Mouse (Mus musculus) left cerebral cortex, postnatal 25 days (tissue): ENCODE measurements around the gene Plekha8. TPM values are rescaled to one million over a fixed set of nuclear protein-coding genes. Genes with fewer than 3 reads are reported as not detected.
A peak's percentile ranks its signal among the peaks of the same experiment; 100 is the strongest.

Source experiments
- DNase-seq, 2 experiments: peaks; one replicate each; pipeline ENCODE4 v3.0.0; 2022; ENCODE audit warnings: low spot score in 2 of 2, mixed read lengths in 1 of 2
- intact Hi-C: fragments of 180-260 bp; cut with DNase I; formaldehyde crosslinking; loops from one replicate; pipeline ENCODE4 v1.15.1; 2025
- total RNA-seq, 2 experiments: library from RNA; stranded (reverse); gene quantifications; 2 replicates each; pipeline ENCODE4 v1.2.3; 2021

The Plekha8 gene
- total RNA-seq, 2 experiments from 2014 or later: 11.3 to 12.3 TPM

DNA sequence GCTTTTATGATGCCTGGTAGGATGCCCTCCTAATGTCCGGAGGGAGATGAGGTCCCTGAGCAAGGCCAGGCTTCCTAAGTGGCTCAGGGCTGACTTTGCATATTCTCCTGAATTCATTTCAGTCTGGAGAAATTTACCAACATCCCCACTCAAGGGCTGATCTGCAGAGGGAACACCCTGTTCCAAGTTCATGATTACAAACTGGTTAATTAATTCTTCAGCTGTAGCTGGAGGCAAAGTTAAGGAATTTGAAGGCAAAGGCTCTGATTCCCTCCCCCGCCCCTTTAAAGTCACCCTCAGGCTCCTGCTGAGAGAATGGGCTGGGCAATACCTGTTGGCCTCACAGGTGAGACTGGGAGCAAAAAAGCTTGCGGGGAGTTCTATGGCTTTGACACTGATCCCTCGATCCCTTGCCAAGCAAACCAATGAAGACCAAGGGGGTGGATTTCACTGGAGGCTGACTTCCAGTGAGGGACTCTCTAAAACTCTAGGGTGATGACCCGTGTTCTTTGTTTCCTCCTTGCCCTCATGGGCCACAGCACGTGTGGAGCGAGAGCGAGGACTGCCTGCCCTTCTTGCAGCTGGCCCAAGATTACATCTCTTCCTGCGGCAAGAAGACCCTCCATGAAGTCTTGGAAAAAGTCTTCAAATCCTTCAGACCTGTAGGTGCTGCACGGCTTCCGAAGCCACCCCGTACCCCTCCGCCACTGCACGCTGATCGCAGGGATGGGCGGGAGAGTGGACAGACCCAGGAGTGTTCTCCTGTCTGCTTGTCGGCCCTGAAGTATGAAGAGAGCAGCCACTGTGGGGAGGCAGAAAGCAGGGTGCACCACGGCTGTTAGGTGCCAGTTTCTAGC is 93.8 kb downstream of the Plekha8 start:
- intact Hi-C loops: no loop called here
- no peak for DNase-seq

DNA sequence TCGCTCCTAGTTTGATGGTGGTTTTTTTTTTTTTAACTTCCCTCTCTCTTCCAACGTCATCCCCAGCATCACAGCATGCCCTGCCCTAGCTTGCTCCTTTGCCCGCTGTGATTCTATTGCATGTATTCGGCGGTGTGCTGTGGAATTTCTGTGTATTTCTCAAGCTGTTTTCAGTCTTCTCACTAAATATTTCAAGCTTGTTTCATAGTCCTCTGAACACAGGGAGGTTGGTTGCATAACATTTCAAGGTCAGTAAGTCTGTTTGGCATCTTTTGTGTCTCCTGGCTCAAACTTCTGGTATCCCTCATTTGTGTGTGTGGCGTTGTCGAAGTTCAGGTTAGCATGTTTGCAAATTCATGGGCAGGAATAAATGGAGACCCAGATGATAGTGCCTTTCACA is 94.8 kb downstream of the Plekha8 start:
- intact Hi-C loops: no loop called here
- no peak for DNase-seq

DNA sequence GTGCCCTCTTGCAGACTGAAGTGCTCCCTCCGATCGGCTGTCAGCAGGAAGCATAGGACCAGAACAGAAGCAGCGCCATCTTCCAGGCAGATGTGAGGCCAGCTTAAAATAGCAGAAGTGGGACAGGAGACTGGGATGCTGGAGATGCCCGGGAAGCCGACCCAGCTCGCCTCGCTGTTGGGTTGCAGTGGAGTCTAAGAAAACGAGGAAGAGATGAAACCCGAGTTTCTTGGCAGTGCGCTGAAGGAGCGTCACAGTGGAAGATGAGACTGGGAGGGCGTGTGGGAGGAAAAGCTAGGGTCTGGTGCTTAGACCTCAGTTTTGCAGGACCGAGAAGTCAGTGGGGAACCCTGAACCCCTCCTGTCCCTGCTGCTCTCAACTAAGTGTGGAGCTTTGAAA is 95.9 kb downstream of the Plekha8 start:
- intact Hi-C loops: no loop called here
- DNase-seq: peak in 1 of 2 experiments; percentile 61

DNA sequence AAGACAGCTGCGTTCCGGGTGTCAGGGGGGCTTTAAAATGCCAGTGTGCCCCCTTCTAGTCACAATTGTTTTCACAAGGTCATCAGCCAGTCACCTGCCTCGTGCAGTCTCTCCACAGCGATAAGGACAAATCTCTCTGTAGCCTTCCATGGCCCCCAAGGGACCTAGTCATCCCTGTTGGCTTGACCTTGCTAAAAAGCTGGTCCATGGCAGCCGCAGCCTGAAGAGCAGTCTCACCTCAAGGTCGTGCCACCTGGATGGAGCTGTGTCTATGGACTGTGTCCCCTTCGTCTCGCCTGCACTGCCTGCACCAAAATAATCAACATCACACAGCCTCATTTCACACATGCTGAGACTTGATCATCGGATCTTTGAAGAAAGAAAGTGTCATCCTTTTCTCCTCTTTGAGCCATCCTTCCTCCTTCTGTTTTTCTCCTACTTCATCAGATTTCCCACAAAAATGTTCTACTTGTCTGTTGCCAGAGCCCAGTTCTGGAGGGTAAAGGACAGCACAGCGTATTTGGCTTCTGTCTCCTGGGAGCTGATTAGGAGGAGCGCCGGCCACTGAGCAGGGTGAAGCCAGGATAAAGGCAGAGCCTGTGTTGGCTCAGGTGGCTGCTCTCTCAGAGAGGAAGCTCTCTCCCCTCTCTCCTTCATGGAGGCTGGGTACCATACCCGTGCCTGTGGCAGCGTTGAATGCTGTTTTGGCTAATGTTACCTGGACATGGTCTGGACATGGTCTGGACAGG is 96.6 kb downstream of the Plekha8 start:
- DNase-seq: no peak
- intact Hi-C loops: no loop called here

DNA sequence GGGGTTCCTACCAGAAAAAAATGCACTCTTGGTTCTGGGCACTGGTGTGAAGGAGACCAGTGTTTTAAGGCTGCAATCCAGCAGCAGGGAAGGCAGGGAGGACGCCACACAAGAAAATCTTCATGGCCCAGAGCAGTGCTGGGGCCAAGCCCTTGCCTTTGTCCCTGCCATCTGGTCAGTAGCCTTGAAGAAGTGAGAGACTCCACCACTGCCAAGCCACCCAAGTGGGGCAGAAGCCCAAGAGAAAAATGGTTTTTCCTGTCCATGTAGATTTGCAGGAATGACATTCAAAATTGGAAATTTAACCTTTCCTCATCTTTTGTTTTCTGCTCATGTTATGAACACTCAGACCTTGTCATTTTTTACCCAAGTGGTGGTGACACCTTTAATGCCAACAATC is 97.3 kb downstream of the Plekha8 start:
- intact Hi-C loops: no loop called here
- no peak for DNase-seq

DNA sequence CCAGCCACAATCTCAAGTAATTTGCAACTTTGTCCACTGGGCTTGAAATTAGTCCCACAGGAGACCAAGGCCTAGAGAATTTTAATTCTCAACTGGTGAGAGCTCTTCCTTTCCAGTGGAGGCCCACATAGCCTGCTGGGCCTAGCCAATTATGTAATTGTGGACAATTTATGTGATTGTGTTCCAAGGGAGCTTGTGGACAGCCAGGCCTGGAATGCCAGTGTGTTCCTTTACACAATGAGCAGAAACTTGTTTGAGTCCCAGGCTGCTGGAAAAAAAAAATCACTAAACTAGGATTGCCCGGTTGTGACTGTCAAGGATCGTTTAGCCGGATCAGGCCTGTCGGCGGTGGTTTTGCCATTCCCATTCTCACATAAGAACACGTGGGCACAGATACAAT is 98.4 kb downstream of the Plekha8 start:
- DNase-seq: no peak
- intact Hi-C loops: no loop called here

Other genes starting within 250 kb of the Plekha8 start
- gene Wipf3, start 165.5 kb upstream of the Plekha8 start, total RNA-seq: 10 to 100 TPM; 72.4 to 84.9 TPM
- 100 to 1,000 TPM; 143 to 145 TPM for gene Scrn1, start 28.6 kb upstream of the Plekha8 start, total RNA-seq
- 1 to 10 TPM; 8.5 to 9.0 TPM for gene Fkbp14, start 2.2 kb downstream of the Plekha8 start, total RNA-seq
- 10 to 100 TPM; 80.3 to 90.3 TPM for gene Mturn, start 86.5 kb downstream of the Plekha8 start, total RNA-seq
- 10 to 100 TPM; 16.0 to 18.1 TPM for gene Znrf2, start 221.8 kb downstream of the Plekha8 start, total RNA-seq